Comparison of ENCODE assay signal across 25 mouse cellular contexts in genomic region chr19:5580776-5581175, GRCm38 (mm10). TPM values are rescaled to one million over a fixed set of nuclear protein-coding genes. Genes with fewer than 3 reads are reported as not detected.
DNase-seq lines count a peak whose midpoint lies in the region; ATAC-seq lines count a peak whose summit lies in the region.
"Had no signal": no experiment of that assay in that cellular context is flagged by ENCODE, and none has a peak within 500 bp of the region (broad histone marks: within the 10 kb centered on the region; RNA-seq: fewer than 3 reads in every experiment).

No protein-coding gene starts in this region.

- no peaks in the 10 kb centered on the region for H3K4me1 ChIP-seq in heart, embryonic 12.5 days (replicated peaks)
- H3K4me1 ChIP-seq: embryonic facial prominence, embryonic 12.5 days; forebrain, embryonic 13.5 days; forebrain, embryonic 15.5 days had no signal

- 0 out of 2 replicates have a peak, but pooled peaks cover 8% of the 10 kb centered on the region for H3K27me3 ChIP-seq in heart, embryonic 12.5 days (replicated peaks)
- H3K27me3 ChIP-seq: embryonic facial prominence, embryonic 12.5 days; forebrain, embryonic 13.5 days; forebrain, embryonic 15.5 days had no signal

- no peak overlapping the region for H3K27ac ChIP-seq in heart, embryonic 12.5 days (ENCODE audit: poor library complexity, severe bottlenecking)
- H3K27ac ChIP-seq: embryonic facial prominence, embryonic 10.5 days; embryonic facial prominence, embryonic 12.5 days; forebrain, embryonic 13.5 days; forebrain, embryonic 15.5 days had no signal

- H3K9ac ChIP-seq in heart, embryonic 12.5 days = no peak overlapping the region
- H3K9ac ChIP-seq: embryonic facial prominence, embryonic 12.5 days; forebrain, embryonic 13.5 days; forebrain, embryonic 15.5 days; forebrain, postnatal 0 days had no signal

- no peak overlapping the region for H3K4me2 ChIP-seq in heart, embryonic 12.5 days
- H3K4me2 ChIP-seq: embryonic facial prominence, embryonic 12.5 days; forebrain, embryonic 13.5 days; forebrain, embryonic 15.5 days had no signal

- no peaks in the 10 kb centered on the region for H3K36me3 ChIP-seq in heart, embryonic 12.5 days
- H3K36me3 ChIP-seq: embryonic facial prominence, embryonic 10.5 days; embryonic facial prominence, embryonic 12.5 days; forebrain, embryonic 15.5 days; G1E had no signal

- no peak overlapping the region for H3K4me3 ChIP-seq in heart, embryonic 12.5 days
- H3K4me3 ChIP-seq: embryonic facial prominence, embryonic 10.5 days; embryonic facial prominence, embryonic 12.5 days; forebrain, embryonic 13.5 days; forebrain, embryonic 15.5 days had no signal

- ATAC-seq in heart, embryonic 12.5 days (ENCODE audit: insufficient number of reproducible peaks, low FRiP score) = no peak
- ATAC-seq: activated CD4-positive, CD25-positive, alpha-beta regulatory T cell, adult 4 months; CD4-positive, CD25-positive, alpha-beta regulatory T cell, adult 4 months; forebrain, embryonic 13.5 days; forebrain, embryonic 15.5 days; forebrain, postnatal 0 days; Patski had no signal

- peak; percentile 66 for DNase-seq in heart, adult 11 months
- DNase-seq in ES-CJ7 (ENCODE audit: low read depth, low spot score) = peak; percentile 51
- peak; percentile 81 for DNase-seq in R1 (ENCODE audit: low read depth, low spot score)
- DNase-seq in left cerebral cortex, adult 18-20 months (ENCODE audit: low spot score in 2 of 2) = no peak
- DNase-seq: adrenal gland, adult 8-10 months; adrenal gland, postnatal 14 days; adrenal gland, postnatal 36 days; B cell, adult 2 months; cerebellum, adult 11-12 months; cerebellum, adult 2 months; cerebellum, adult 9-10 months; cerebellum, postnatal 10 days; cerebellum, postnatal 25 days; forebrain, postnatal 0 days had no signal

- H3K9me3 ChIP-seq in heart, embryonic 12.5 days (replicated peaks) = no peaks in the 10 kb centered on the region
- H3K9me3 ChIP-seq: embryonic facial prominence, embryonic 10.5 days; embryonic facial prominence, embryonic 12.5 days; forebrain, embryonic 13.5 days; forebrain, embryonic 15.5 days; G1E had no signal

- 75% methylated on average over 6 of the region's 6 CpGs for WGBS in heart, embryonic 12.5 days

RNA-seq across cellular contexts. Expression of gene Ap5b1, which starts 13.0 kb away (rescaled TPM):
- polyA plus RNA-seq in heart, embryonic 12.5 days (2016; fragmentation: Nextera tagmentation; extraction: Ambion mirVana) = 2.2 and 2.5 TPM in 2 replicates
- total RNA-seq in left cerebral cortex, adult 18-20 months (2021) = 1 to 10 TPM; 5.7 to 6.1 TPM

RNA-seq across cellular contexts. Expression of gene Ovol1, which starts 20.3 kb away (rescaled TPM):
- polyA plus RNA-seq in heart, embryonic 12.5 days (2016; fragmentation: Nextera tagmentation; extraction: Ambion mirVana) = not detected in 2 replicates
- total RNA-seq in left cerebral cortex, adult 18-20 months (2021) = not detected
- total RNA-seq: adrenal gland, adult 18-20 months; adrenal gland, adult 8-10 months; adrenal gland, postnatal 14 days; adrenal gland, postnatal 36 days; CH12.LX; forebrain, postnatal 0 days had no signal
- polyA plus RNA-seq: activated CD4-positive, CD25-positive, alpha-beta regulatory T cell, adult 4 months; CD4-positive, CD25-positive, alpha-beta regulatory T cell, adult 4 months; cerebellum, adult 2 months; forebrain, embryonic 15.5 days; G1E had no signal

RNA-seq across cellular contexts. Expression of gene Rnaseh2c, which starts 20.9 kb away (rescaled TPM):
- 102 and 110 TPM in 2 replicates for polyA plus RNA-seq in heart, embryonic 12.5 days (2016; fragmentation: Nextera tagmentation; extraction: Ambion mirVana)
- 10 to 100 TPM; 83.1 to 83.4 TPM for total RNA-seq in left cerebral cortex, adult 18-20 months (2021)

RNA-seq across cellular contexts. Expression of gene Kat5, which starts 29.3 kb away (rescaled TPM):
- polyA plus RNA-seq in heart, embryonic 12.5 days (2016; fragmentation: Nextera tagmentation; extraction: Ambion mirVana) = 31.5 and 36.1 TPM in 2 replicates
- total RNA-seq in left cerebral cortex, adult 18-20 months (2021) = 10 to 100 TPM; 92.6 to 96.3 TPM

RNA-seq across cellular contexts. Expression of gene Rela, which starts 56.5 kb away (rescaled TPM):
- polyA plus RNA-seq in heart, embryonic 12.5 days (2016; fragmentation: Nextera tagmentation; extraction: Ambion mirVana) = 41.3 and 42.5 TPM in 2 replicates
- total RNA-seq in left cerebral cortex, adult 18-20 months (2021) = 10 to 100 TPM; 18.8 to 22.0 TPM

Comparison
In these comparisons a context has a peak if more than half of its experiments do, and no peak if none do; other contexts are left out.
1. DNase-seq: peak in heart, adult 11 months (single experiment), ES-CJ7 (single experiment) and R1 (single experiment); none in left cerebral cortex, adult 18-20 months (0 of 2).